Mouse (Mus musculus): Measurements from ENCODE around the gene Chn1.
"Not testable (repeated sequence)": the region's sequence is repeated elsewhere in the genome, so short reads cannot be mapped to it uniquely, and the experiment has no call there.

The Chn1 gene

DNA sequence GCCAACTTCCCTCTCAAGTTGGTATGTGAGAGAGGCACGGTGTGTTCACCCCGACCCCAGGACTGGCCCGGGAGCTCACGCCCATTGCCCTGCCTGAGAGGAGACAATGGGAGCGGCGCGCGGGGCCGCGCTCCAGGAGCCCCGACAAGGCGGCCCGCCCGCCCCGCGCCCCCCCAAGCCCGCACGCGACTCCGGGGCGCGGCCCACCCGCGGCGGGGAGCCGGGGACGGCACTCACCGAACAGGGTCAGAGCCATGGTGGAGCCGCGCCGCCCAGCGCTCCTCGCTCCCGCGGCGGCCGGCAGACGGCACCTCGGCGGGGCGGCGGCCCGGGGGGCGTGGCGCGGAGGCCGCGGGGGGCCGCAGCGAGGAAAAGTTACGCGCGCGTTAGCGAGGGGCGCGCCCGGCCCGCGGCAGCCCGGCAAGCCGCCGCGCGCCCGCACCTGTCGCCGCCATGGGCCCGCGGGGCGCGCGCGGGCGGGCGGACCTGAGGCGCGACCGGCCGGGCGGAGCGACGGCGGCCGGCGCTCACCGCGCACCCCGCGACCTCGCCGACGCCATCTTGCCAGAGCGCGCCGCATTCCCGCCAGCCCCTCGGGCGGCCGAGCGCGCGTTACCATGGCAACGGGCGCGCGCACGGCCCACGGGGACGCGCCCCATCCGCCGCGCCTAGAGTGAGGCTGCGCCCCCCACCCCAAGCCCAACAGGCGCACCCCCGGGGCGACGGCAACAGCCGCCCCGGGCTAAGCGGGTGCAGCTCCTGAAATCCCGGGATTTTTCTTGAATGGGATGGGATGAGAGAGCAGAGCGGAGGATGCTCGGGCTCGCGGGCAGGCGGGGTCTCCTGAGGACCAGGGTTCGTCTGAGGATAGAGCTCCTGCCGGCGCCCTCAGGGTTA, at the start of gene Chn1:
Gene Chn1 (minus strand): TSS at position 561 of the 897 bp plus-strand sequence.
- peak; percentile 39 for DNase-seq

DNA sequence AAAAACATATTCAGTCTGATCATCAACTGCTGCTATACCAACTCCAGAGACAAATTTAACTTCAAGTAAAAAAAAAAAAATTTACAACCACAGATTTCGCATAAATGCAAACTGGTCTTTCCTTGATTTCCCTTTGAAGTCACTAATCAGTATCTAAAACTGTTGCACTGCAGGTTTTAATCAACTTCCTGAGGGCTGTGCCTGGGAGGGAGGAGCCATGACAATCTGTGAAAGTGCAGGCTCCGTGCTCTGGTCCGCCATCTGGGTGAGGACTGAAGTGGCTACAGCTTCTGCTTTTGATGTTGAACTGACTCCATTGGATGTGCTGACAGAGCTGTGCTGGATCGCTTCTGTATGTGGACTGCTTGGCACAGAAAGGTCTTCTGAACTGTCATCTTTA, 43.6 kb upstream of the Chn1 start:
- DNase-seq, result no peak

DNA sequence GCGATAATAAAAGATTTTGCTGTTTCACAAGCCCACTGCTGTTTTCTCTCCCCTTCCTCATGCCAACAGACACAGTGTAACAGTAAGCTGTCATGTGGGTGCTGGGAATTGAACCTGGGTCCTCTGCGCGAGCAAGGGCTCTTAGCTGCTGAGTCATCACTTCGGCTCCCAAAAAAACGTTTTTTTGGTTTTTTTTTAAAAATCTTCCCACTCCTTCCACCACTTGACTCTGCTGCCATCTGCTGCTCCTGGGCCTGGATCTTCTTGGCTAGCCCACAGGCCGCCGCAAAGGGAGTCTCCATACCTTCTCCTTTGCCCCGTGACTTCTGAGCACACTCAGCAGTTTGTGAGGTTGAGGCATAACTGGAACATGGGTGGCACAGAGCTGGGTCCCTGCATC, 32.5 kb upstream of the Chn1 start:
- no peak for DNase-seq

DNA sequence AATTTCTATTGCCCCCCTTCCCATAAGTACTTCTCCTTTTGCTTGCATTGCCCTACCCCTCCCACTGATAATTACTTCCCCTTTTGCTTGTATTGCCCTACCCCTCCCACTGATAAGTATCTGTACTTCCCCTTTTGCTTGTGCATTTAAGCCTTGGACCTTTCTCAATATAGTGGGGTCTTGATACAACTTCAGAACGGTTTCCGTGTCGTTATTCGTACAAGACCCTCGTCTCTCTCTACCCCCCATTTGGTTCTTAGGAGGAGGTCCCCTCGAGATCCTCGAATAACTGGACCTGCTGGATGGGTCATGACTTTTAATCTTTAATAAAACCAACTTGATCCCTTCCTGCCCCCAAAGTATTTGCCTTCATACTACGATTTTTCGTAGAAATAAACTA, 25.0 kb upstream of the Chn1 start:
- not testable (repeated sequence) for DNase-seq

DNA sequence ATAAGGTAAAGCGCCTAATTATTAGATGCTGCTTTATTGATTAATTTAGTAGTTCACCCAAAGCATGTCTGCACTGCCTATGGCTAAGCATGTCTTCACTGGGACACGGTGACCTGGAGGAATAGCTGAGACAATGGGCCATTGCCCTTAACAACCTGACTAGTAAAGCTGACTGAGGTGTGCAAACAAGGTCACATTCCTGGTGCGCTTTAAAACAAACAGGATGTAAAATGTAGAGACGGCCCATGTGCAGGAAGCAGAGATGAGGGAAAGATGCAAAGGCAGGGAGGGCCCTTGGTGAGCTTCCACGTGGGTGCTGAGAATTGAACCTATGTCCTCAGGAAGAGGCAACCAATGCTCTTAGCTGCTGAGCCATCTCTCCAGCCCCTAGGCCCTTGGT, 23.6 kb upstream of the Chn1 start:
- DNase-seq, result no peak

DNA sequence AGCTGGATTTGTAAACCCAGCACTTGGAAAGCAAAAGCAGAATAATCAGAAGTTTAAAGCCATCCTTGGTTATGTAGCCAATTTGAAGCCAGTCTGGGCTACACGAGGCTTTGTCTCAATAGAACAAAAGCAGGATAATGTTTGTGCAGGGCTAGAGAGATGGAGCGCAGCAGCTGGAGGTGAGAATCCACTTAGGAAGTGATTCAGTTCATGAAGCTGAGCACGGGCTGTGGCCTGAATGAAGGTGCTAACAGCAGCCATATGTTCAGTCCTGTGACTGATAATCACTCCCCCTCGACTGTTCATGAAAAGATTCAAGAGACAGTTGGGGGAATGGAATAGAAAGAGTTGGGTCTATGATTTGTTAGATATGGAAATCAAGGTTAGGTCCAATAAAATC, 23.0 kb upstream of the Chn1 start:
- DNase-seq, result no peak

DNA sequence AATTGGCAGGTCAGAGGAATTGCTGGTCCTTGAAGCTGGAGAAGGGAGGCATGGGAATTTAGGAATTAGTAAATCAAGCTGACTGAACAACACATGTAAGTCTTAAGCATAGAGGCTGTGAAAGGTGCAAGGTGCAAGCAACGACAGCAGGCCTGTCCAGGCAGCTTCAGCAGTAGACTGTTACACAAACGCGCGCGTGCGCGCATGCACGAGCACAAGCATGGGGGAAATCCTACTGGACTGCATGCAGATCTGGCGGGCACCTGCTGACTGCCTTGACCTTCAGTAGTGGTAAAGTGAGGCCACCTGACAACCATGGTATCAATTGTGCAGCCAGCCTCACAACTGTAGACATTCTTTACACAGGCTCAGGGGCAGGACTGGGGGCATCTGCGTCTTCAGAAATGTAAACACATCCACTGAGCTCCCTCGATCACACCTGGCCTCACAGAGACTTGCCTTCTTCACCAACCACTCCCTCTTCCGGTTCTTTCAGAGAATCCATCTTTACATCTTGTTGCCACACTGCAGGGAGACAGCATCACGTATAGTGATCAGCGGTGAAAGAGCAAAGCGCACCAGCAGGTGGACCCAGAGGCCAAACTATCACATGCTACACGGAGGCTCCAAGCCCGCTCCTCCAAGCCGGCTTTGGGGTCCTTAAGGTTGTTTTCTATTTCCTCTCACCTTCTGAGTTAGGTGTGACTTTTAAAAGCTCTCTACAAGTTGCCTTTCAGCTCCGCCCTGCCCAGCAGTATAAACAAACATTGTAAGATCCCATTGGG, 16.9 kb upstream of the Chn1 start:
- DNase-seq, result peak; percentile 32

DNA sequence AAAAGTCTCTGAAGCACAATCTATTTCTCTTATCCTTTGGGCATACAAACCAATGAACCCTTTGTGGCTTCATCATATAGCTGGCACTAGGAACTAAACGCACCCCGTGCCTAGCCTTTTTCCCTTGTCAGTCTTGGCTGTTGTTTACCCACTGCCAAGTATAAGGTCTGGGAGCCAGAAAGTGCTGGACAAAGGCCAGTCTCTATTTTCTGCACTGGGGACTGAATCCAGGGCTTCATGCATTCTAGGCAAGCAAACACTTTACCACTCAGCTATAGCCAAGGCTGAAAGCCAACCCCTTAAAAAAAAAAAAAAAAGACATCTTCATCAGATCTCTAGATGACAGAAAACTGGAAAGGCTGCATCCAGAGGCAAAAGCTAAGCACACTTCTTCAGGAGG, 15.2 kb upstream of the Chn1 start:
- DNase-seq, result no peak

DNA sequence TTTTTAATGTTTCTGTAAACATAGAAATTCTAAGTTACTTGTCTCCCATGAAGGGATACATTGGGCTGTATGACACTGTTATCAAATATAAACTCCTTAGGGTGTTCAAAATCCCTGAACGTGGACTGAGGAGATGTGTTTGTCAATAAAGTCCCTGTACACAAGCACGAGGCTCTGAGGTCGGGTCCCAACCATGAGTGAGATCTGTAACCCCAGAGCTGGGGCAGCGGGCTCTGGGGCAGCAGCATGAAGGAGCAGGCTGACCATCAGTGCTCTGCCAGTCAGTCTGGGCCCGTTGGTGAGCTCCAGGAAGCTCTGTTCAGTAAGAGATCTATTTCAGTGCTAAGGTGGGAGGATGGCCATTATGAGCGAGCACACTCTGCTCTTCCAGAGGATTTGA, 13.2 kb upstream of the Chn1 start:
- no peak for DNase-seq

DNA sequence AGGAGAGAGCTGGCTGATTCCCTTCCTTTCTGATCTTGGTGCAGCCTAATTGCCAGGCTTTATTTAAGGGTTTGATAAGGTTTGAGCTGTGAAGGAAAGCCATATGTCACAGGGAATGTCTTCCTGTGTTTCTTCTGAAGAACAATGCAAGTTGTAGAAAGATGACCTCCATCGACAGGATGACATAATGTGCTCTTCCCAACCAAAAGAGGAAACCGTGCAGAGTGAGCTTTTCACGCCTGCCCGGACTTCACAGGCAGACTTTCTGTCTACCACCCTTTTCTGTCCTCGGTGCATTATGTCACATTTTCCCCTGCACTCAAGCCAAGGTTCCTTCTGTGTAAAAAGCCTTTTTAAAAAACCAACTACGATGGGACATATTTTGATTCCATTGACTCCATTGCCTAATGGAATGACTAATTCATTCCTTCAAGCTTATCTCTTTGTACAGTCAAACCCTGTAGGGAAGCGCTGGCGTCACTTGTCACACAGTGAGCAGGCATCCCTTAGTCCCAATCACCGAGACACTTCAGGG, 7.3 kb upstream of the Chn1 start:
- DNase-seq, result no peak

DNA sequence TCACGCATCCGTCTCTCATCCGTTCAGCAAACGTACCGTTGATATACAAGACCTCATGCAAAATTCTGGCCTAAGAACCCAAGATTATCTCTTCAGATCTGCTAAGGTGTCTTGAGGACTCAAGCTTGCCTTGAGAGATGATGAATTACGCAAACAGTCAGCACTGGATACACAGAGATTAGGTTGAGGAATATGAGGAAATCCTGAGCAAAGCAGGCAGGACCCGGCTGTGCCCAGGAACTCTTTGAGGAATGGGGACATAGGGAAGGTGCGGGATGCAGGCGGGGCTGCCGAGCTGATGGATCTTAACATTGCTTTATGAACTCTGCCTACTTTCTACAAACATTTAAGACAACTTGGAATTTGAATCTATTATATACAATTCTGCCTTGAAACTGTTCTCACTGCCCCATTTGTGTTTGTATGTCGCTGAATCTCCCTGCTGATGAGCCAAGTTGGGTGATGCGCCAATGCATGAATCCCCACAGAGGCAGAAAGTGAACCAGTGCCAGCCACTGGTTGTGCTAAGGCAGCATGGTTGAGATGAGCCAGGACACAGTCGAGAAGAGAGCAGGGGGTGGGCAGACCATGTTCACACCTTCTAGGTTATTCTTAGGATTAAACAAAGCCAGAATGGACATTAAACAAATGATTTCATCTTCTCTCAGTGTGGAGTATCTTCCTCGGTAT, 5.3 kb upstream of the Chn1 start:
- no peak for DNase-seq

DNA sequence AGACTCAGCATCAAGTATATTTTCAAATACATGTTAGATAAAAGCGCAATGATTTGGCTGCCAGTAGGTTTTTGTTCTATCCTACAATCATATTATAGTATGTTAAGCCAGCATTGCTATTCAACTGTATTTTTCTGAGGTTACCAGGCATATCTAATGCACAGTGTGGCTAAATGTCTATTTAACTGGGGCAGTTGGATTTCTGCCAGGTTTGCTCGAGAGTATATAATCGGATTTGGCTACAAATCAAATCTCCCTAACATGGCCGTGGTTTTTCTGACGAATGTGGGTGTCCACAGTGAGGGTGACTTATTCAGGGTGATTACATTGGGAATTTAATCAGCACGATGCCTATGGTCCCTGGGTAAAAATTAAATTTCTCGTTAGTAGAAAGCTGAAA, 4.7 kb upstream of the Chn1 start:
- no peak for DNase-seq

DNA sequence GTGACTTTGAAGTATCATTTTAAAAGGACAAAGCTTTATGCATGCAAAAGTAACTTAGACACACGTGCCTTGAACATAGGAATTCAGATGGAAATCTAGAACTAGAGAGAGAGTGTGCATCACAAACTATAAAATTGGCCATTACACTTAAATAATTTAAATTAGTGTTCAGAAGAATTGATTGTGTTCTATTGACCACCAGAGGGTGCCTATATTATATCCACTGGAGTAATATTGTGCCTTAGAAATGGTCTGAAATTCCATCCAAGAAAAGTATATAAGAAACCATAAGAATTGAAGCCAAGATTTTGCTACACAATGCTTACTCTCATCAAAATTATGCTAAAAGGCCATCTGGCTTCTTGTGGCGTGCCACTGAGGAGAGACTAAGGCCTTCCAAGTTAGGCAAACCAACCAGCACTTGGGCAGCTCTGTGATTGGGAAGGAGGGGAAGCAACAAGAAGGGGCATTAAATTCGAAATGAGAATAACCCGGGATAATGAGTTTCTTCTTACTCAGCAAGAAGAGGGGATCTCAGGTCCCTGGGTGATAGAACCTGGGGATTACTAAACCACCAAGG, 4.0 kb upstream of the Chn1 start:
- no peak for DNase-seq

DNA sequence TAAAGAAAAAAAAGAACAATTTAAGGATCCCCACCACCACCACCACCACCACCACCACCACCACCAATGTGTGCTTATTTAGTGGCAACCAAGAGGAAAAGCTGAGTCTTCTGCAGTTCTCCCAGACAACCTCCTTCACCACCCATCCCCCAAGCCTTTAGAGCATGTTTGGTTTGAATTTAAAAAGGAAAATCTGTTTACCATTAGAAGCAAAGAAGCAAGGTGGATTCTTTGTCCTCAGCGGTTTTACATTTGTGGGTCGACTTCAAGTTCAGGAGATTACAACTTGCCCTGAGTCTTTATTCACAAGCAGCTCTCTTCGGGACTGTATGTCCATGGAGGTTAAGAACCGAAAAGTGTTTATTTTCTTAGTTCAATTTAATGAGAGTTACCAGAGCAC, 1.8 kb upstream of the Chn1 start:
- no peak for DNase-seq

DNA sequence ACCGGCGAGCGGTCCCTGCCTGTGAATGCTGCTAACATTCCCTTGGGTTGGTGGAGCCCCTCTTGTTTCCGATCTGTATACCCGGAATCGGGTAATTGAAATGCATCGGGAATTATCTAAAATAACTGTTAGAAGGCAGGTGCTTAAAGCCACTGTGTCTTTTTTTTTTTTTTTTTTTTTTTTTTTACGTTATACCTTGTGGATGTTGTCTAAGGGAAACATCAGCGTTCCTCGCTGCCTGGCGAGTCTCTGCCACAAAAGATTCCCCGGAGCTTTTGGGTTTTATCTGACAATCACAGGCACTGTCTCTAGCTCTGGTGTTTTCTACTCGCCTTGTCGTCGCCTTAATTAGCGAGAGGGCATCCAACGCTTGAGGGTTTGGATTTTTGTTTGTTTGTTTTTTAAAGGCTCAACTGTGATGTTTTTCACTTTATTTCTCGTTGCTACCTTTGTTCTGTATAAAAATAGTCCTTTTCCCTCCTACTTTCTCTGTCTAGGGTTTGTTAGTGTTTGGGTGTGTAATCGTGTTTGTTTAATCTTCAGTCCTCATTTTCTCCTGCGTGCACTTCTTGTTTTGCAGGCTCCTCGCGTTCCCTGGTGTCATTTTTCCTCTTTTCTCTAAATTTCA, 651 bp upstream of the Chn1 start:
- no peak for DNase-seq

DNA sequence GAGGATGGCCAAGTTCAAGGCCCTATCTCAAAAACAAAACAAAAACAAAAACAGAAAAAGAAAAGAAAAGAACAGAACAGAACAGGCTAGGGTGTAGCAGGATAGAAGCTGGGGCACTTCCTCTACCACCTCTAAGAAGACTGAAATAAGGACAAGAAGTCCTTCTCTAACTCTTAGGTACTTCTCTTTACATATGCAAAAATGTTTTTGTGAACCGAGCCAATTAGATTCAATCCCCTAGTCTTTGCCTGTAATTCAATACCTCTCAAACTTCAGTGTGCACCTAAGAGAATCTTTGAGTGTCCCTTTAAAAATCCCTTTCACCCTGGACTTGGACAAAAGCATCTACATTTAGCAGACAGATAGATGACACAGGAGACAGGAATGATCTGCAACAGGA, 2.2 kb downstream of the Chn1 start:
- no peak for DNase-seq

DNA sequence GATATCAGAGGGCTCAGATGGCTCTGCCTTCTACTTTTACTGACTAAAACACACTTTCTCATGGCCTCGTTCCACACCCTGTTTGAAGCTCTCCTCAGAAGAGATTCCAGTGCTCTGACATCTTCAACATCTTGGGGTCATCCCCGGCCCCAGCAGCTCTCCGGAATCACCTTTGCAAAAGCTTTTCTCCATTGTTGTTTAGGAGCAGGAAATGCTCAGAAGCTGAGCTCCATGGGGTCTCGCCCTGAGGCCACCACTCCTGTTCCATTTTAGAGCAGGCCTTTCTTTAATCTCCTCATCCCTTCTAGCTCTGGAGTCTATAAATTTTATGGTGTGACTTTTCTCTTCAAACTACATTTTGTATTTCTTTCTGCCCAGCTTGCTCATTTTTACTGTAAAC, 6.5 kb downstream of the Chn1 start:
- no peak for DNase-seq

DNA sequence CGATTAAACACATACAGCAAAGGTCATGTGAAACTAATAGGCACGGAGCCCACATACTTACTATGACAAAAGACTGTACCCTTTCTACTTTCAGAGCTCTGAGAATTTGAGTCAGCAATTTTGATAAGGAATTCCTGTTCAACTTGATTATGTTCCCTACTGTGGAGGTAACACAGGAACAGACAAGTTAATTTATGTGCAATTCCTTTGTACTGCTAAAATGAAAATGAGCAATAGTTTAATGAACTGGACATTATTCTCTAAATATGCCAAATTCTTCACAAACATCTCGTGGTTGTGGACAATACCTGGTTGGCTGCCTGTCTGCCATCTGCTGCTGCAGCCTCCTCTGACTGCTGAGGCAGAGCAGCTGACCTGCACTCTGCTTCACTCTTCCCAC, 11.6 kb downstream of the Chn1 start:
- no peak for DNase-seq

DNA sequence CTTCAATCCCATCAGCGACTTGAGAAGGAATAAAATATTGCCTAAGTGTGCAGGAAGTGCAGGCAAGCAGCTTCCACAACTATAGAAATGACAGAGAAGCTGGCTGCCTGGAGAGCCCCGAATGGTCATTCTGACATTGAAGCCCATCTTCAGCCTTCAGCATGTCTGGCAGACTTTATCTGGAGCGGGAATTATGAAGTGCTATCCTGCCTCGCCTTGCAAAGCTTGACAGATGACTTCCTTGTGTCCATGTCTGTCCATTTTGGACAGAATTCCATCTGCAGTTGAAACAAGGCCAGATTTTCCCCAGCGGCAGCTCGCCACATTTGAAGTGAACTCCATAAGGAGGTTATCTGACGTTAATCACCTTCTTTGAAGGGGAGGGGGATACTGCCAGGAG, 15.2 kb downstream of the Chn1 start:
- no peak for DNase-seq

DNA sequence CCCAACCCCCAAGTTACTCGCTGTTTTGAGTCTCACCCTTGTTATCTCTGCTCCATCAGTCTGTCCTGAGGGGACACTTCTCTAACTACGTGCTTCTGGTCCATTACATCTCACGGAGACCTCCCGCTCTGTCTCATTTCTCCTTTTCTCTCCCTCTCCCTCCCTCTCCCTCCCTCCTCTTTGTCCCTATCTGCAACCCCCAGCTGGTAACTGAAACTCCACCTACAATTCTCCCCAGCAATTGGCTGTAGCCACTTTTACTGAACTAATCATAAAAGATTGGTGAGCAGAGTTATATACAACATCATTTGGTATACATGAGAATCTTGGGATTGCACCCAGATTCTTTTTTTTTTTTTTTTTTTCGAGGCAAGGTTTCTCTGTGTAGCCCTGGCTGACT, 16.1 kb downstream of the Chn1 start:
- DNase-seq, result no peak

DNA sequence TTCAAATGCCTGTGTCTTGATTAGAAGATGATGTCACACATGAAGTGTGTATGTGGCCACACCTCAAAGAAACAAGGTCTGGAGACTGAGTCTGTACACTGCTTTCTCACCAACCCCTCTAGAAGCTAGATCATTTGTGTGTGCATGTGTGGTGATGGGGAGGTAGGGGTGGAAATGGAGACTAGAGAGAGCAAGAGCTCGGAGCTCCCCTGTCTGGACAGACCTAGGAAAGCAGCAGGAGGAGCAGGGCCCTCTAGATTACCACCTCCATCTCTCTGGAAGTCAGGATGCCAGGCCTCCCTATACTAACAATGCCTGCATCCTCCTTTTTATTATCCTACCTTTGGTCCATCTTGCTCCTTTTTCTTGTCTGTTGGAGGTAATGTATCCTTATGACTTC, 27.8 kb downstream of the Chn1 start:
- DNase-seq, result no peak

DNA sequence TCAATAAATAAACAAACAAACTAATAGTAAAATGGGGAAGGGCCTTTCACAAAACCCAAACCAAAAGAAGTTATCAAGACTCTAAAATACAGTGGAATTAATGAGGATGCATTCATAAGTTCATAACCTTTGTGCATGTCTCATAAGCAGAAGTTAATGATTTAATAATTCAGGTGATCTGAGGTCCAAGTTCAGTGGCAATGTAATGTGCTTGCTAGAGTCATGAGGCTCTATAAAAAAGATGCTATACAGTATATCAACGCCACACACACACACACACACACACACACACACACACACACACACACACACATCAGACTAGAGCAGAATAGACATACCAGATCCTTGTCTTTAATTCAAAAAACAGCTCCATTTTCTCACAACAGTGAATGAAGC, 28.8 kb downstream of the Chn1 start:
- DNase-seq, result no peak

All from thymus, postnatal 25 days (tissue).